Mouse (Mus musculus): ENCODE measurements around the gene Diaph2.

DNA sequence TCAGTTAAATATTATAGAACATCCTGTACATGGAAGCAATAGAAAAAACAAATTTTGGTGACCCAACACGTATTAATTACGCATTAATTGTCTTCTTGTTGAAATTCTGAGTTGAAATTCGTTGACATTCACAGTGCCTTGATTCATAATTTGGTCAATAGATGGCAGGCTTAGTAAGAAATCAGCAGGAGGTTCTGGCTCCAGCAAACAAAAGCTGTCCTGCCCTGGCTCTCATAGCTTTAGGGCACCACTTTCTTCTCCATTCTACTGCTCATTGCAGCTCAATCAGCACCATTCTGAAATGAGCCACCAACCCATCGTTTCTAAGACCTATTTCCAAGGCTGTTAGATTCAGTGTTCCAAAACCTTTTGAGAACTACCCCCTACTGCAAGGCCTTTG is 225.3 kb downstream of the Diaph2 start:
- TF ChIP-seq CTCF (IDR thresholded peaks at IDR 0.05; ENCODE audit: borderline replicate concordance, insufficient read depth, low read depth, low read length) (peak; percentile 28; the same call in 1 of the 2 replicates), POLR2A (IDR thresholded peaks at IDR 0.05; ENCODE audit: borderline replicate concordance, insufficient read depth, low read length) (no peak)
